Mouse (Mus musculus): Measurements from ENCODE around the gene Osbpl2. TPM values are rescaled to one million over a fixed set of nuclear protein-coding genes. Genes with fewer than 3 reads are reported as not detected.
"Not testable (repeated sequence)": the region's sequence is repeated elsewhere in the genome, so short reads cannot be mapped to it uniquely, and the experiment has no call there.

Gene Osbpl2
- polyA plus RNA-seq, 1 experiment from 2014 or later = 37.4 TPM

DNA sequence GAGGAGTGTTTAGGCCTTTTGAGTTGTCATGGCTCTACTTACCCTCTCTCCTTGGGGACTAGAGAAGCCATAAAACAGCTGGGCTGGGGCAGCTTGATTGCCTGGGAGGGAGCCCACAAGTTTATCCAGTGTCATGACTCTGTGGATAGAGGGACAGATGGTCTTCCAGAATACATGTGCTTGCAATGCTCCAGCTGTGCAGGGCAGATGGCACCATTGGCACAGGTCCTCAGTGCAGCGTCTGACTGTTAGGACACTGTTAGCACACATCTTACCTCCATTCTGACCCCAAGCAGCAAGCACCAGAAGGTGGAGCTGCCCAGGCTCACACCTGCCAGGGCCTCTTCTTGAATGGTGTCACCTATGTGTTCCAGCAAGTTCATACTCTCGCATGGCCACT, 46.7 kb downstream of the Osbpl2 start:
- ATAC-seq (ENCODE audit: low read depth) (no peak), DNase-seq (ENCODE audit: low spot score) (no peak)
- Histone ChIP-seq H3K27ac (replicated peaks; ENCODE audit: low read depth, low read length) (no peak overlapping the region), H3K4me1 (ENCODE audit: control insufficient read depth, insufficient read depth, low read length) (no peaks in the 10 kb centered on the region), H3K36me3 (ENCODE audit: control insufficient read depth, insufficient read depth, low read length) (peaks cover 21% of the 10 kb centered on the region; the same call in 1 of the 2 replicates), H3K9ac (ENCODE audit: low read depth, low read length) (no peak overlapping the region), H3K4me3 (ENCODE audit: low read depth, low read length) (no peak overlapping the region), H3K27me3 (replicated peaks; ENCODE audit: control insufficient read depth, insufficient read depth, low read length) (no peaks in the 10 kb centered on the region), H3K9me3 (ENCODE audit: control insufficient read depth, low read length) (no peaks in the 10 kb centered on the region), H3K4me2 (ENCODE audit: low read depth, low read length) (no peak overlapping the region)
- WGBS = 90% methylated on average over 2 of the region's 2 CpGs

DNA sequence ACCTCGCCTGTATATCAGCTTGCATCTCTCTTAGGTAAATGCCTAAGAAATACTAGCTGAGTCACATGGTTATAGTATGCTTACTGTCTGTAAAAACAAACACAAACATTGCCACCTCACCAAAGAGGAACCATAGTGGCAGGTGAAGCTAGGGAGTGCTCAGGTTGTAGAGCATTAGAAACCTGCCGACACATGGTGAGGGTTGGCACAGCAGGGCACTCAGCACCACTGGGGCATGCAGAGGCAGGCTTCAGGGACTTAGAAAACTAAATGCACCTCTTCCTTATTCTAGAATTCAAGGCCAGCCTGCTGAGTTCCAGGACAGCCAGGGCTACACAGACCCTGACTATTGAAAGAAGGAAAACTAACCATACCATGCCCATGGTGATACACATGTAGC, 47.8 kb downstream of the Osbpl2 start:
- Histone ChIP-seq H3K9ac (ENCODE audit: low read depth, low read length) (no peak overlapping the region), H3K27ac (replicated peaks; ENCODE audit: low read depth, low read length) (no peak overlapping the region), H3K36me3 (ENCODE audit: control insufficient read depth, insufficient read depth, low read length) (peaks cover 14% of the 10 kb centered on the region; the same call in 1 of the 2 replicates), H3K4me1 (ENCODE audit: control insufficient read depth, insufficient read depth, low read length) (no peaks in the 10 kb centered on the region), H3K4me2 (ENCODE audit: low read depth, low read length) (no peak overlapping the region), H3K27me3 (replicated peaks; ENCODE audit: control insufficient read depth, insufficient read depth, low read length) (no peaks in the 10 kb centered on the region), H3K4me3 (ENCODE audit: low read depth, low read length) (no peak overlapping the region), H3K9me3 (ENCODE audit: control insufficient read depth, low read length) (no peaks in the 10 kb centered on the region)
- 76% methylated on average over 2 of the region's 2 CpGs for WGBS
- no peak for DNase-seq (ENCODE audit: low spot score)
- no peak for ATAC-seq (ENCODE audit: low read depth)

DNA sequence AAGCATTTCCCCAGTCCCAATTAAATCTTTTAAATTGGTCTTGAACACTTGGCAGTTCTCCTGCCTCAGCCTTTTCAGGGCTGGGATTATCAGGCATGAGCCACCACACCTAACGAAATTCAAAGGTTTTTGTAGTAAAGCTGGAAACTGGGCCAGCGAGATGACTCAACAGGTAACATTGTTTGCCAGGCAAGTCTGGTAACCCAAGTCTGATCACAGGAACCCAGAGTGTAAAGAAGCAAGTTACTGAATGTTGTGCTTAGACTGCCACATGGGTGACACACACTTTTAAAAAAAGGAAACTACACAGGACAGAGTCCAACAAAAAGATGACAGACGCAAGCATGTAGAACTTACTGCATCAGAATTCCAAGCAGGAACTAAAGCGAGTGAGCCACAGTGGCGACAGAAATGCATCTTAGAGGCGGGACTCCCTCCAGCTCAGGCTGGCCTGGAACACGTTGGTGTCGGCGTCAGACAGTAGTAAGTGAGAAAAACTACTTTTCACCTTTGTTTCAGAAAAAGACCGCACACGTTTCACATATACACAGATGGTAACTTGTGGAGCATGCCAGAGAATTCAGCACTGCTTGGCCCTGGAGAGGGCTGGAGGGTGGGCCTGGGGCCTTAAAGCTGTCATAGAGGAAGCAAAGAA, 51.2 kb downstream of the Osbpl2 start:
- 81% methylated on average over 11 of the region's 11 CpGs for WGBS
- Histone ChIP-seq H3K9ac (ENCODE audit: low read depth, low read length) (no peak overlapping the region), H3K4me3 (ENCODE audit: low read depth, low read length) (no peak overlapping the region), H3K4me1 (ENCODE audit: control insufficient read depth, insufficient read depth, low read length) (peaks cover 14% of the 10 kb centered on the region; the same call in 1 of the 2 replicates), H3K27ac (replicated peaks; ENCODE audit: low read depth, low read length) (no peak overlapping the region), H3K36me3 (ENCODE audit: control insufficient read depth, insufficient read depth, low read length) (peaks cover 22% of the 10 kb centered on the region), H3K4me2 (ENCODE audit: low read depth, low read length) (peak overlapping the region; percentile 96; the same call in 1 of the 2 replicates), H3K27me3 (replicated peaks; ENCODE audit: control insufficient read depth, insufficient read depth, low read length) (no peaks in the 10 kb centered on the region), H3K9me3 (ENCODE audit: control insufficient read depth, low read length) (no peaks in the 10 kb centered on the region)
- DNase-seq (ENCODE audit: low spot score) (no peak), ATAC-seq (ENCODE audit: low read depth) (no peak)

DNA sequence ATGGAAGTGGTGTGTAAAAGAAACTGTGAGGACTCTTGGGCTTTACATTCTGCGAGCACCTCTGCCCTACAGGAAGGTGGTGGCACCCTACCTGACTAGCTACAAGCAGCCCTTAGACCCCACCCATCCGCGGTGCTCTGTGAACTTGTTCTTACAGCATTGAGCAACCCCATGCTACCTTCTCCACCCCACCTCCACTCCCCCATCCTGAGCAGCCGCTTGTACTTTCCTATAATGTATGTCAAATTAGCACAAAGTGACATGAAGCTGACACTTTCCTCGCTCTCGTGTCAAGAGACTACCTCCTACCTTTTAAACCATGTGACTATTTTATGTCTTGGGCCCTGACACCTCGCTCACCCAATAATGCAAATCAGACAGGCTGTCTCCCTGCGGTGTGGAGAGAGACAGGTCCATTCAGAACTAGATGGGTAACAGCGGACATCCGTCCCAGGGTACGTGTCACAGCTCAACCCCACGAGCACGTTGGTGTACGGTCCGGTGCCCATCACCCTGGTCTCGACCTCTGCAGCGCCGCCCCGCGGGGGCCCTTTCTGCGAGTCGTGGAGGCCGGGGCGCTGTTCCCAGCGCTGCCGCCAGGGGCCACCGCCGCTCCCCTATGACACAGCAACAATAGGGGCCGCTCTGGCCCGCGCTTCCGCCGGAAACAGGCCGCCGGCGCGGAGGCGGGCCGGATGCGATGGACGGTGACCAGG, 51.9 kb downstream of the Osbpl2 start, which contains the start of gene Adrm1:
Adrm1 (plus strand) TSS at position 680 of the 716 bp plus-strand sequence.
- peak within 1 kb of the TSS; percentile 96 for H3K4me2 ChIP-seq (ENCODE audit: low read depth, low read length)
- peak within 1 kb of the TSS; percentile 97 for H3K9ac ChIP-seq (ENCODE audit: low read depth, low read length)
- H3K4me3 ChIP-seq (ENCODE audit: low read depth, low read length) = peak within 1 kb of the TSS; percentile 97
- H3K36me3 ChIP-seq (ENCODE audit: control insufficient read depth, insufficient read depth, low read length) = peaks cover 29% of the 10 kb centered on the region
- H3K4me1 ChIP-seq (ENCODE audit: control insufficient read depth, insufficient read depth, low read length) = peaks cover 14% of the 10 kb centered on the region; the same call in 1 of the 2 replicates
- H3K9me3 ChIP-seq (ENCODE audit: control insufficient read depth, low read length) = no peaks in the 10 kb centered on the region
- peak within 1 kb of the TSS; percentile 90 for H3K27ac ChIP-seq (replicated peaks; ENCODE audit: low read depth, low read length)
- WGBS = 6% methylated on average over 25 of the region's 41 CpGs
- peak; percentile 97 for DNase-seq (ENCODE audit: low spot score)
- peak; percentile 98 for ATAC-seq (ENCODE audit: low read depth)
- no peaks in the 10 kb centered on the region for H3K27me3 ChIP-seq (replicated peaks; ENCODE audit: control insufficient read depth, insufficient read depth, low read length)

DNA sequence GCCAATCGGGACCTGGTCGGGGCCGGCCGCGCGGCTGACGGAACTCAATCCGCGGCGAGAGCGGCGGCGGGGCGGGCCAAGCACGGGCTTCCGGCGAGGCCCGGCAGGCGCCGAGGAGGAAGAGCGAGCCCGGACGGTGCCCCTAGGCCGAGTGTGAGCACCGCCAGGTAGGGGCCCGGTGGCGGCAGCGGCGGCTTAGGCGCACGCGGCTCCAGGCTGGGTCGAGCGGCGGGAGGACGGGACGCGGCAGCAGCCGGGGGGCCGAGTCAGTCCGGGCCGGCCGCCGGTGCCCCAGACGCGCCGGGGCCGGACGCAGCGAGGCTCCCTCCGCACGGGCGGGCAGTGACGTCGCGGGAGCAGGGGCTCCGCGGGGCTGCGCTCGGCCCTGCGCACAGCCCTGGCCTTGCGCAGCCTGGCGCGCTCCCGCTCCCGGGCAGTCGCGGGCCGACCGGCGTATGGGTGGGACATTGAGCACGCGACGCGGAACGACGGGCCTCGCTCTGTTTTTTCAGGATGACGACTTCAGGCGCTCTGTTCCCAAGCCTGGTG, 52.5 kb downstream of the Osbpl2 start:
- Histone ChIP-seq H3K9ac (ENCODE audit: low read depth, low read length) (peak overlapping the region; percentile 97), H3K27ac (replicated peaks; ENCODE audit: low read depth, low read length) (peak overlapping the region; percentile 90), H3K4me3 (ENCODE audit: low read depth, low read length) (peak overlapping the region; percentile 97), H3K27me3 (replicated peaks; ENCODE audit: control insufficient read depth, insufficient read depth, low read length) (no peaks in the 10 kb centered on the region), H3K4me1 (ENCODE audit: control insufficient read depth, insufficient read depth, low read length) (peaks cover 14% of the 10 kb centered on the region; the same call in 1 of the 2 replicates), H3K4me2 (ENCODE audit: low read depth, low read length) (peak overlapping the region; percentile 96), H3K9me3 (ENCODE audit: control insufficient read depth, low read length) (no peaks in the 10 kb centered on the region), H3K36me3 (ENCODE audit: control insufficient read depth, insufficient read depth, low read length) (peaks cover 35% of the 10 kb centered on the region)
- peak; percentile 67 for ATAC-seq (ENCODE audit: low read depth)
- 0% methylated on average over 33 of the region's 80 CpGs for WGBS
- peak; percentile 36 for DNase-seq (ENCODE audit: low spot score)

DNA sequence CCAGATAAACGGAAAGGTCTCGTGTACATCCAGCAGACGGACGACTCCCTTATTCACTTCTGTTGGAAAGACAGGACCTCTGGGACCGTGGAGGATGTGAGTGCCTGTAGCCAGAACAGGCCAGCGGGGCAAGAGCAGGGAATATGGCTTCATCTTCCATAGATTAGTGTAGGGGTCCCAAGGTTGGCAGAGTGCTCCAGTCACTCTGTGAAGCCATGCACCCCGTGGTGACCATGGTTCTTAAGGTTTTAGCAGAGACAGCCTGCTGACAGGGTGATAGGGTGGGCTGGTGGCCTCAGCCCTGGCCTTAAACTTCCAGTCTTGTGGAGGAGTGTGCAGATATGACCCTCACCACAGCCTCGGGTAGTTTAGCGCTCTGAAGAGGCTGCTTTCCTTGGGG, 53.0 kb downstream of the Osbpl2 start:
- 0 out of 2 replicates have a peak overlapping the region, but pooled peaks have one; percentile 21 for H3K27ac ChIP-seq (replicated peaks; ENCODE audit: low read depth, low read length)
- WGBS = 7% methylated on average over 5 of the region's 9 CpGs
- ATAC-seq (ENCODE audit: low read depth) = no peak

DNA sequence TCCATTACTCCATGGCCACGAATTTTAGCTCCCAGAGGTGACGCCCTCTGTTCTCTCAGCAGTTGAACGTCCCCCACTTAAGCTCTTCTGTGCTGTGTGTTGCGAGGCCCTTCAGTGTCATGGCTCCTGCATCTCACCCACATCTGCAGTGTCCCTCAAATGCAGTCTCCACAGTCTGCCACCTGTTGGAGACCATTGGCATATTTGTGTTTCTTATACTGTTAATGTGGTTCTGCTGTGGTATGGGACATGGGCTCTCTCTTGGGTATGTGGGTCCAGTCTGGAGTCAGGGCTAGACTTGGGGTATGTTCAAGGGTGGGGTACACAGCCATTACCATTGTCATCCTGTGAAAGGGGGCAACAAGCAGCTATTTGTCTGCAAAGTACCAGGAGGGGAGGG, 54.1 kb downstream of the Osbpl2 start:
- Histone ChIP-seq H3K27me3 (replicated peaks; ENCODE audit: control insufficient read depth, insufficient read depth, low read length) (no peaks in the 10 kb centered on the region), H3K4me1 (ENCODE audit: control insufficient read depth, insufficient read depth, low read length) (peaks cover 14% of the 10 kb centered on the region; the same call in 1 of the 2 replicates), H3K9ac (ENCODE audit: low read depth, low read length) (peak overlapping the region; percentile 97; the same call in 1 of the 2 replicates), H3K27ac (replicated peaks; ENCODE audit: low read depth, low read length) (no peak overlapping the region), H3K4me2 (ENCODE audit: low read depth, low read length) (peak overlapping the region; percentile 96), H3K9me3 (ENCODE audit: control insufficient read depth, low read length) (no peaks in the 10 kb centered on the region), H3K4me3 (ENCODE audit: low read depth, low read length) (peak overlapping the region; percentile 97), H3K36me3 (ENCODE audit: control insufficient read depth, insufficient read depth, low read length) (peaks cover 51% of the 10 kb centered on the region)
- ATAC-seq (ENCODE audit: low read depth) = no peak
- WGBS = 72% methylated on average over 4 of the region's 4 CpGs
- DNase-seq (ENCODE audit: low spot score) = no peak

More for the DNA sequence above, 53.0 kb downstream of the Osbpl2 start:
- Histone ChIP-seq H3K4me1 (ENCODE audit: control insufficient read depth, insufficient read depth, low read length) (peaks cover 14% of the 10 kb centered on the region; the same call in 1 of the 2 replicates), H3K9ac (ENCODE audit: low read depth, low read length) (peak overlapping the region; percentile 97), H3K27me3 (replicated peaks; ENCODE audit: control insufficient read depth, insufficient read depth, low read length) (no peaks in the 10 kb centered on the region), H3K36me3 (ENCODE audit: control insufficient read depth, insufficient read depth, low read length) (peaks cover 41% of the 10 kb centered on the region), H3K9me3 (ENCODE audit: control insufficient read depth, low read length) (no peaks in the 10 kb centered on the region), H3K4me3 (ENCODE audit: low read depth, low read length) (peak overlapping the region; percentile 97), H3K4me2 (ENCODE audit: low read depth, low read length) (peak overlapping the region; percentile 96)
- no peak for DNase-seq (ENCODE audit: low spot score)

DNA sequence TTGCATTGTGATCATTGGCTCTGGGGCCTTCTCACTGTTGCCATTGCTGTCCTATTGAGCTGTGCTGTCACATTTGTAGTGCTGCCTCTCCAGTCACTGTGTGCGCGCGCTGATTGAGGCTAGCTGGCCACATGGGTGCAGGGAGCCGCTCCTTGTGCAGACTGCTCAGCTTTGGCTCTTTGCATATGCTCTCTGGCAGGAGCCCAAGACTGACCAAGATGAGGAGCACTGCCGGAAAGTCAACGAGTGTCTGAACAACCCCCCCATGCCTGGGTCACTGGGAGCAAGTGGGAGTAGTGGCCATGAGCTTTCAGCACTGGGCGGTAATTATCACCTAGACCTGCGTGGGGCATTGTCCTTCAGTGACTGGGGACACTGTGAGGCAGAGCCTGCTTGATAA, 54.6 kb downstream of the Osbpl2 start:
- H3K27me3 ChIP-seq (replicated peaks; ENCODE audit: control insufficient read depth, insufficient read depth, low read length); H3K9ac ChIP-seq (ENCODE audit: low read depth, low read length); DNase-seq (ENCODE audit: low spot score); H3K9me3 ChIP-seq (ENCODE audit: control insufficient read depth, low read length); H3K27ac ChIP-seq (replicated peaks; ENCODE audit: low read depth, low read length); ATAC-seq (ENCODE audit: low read depth): not testable (repeated sequence)
- 91% methylated on average over 8 of the region's 8 CpGs for WGBS
- H3K4me2 ChIP-seq (ENCODE audit: low read depth, low read length) = peak overlapping the region; percentile 96; the same call in 1 of the 2 replicates
- 0 out of 2 replicates have a peak overlapping the region, but pooled peaks have one; percentile 2 for H3K4me3 ChIP-seq (ENCODE audit: low read depth, low read length)
- peaks cover 56% of the 10 kb centered on the region for H3K36me3 ChIP-seq (ENCODE audit: control insufficient read depth, insufficient read depth, low read length)
- peaks cover 14% of the 10 kb centered on the region; the same call in 1 of the 2 replicates for H3K4me1 ChIP-seq (ENCODE audit: control insufficient read depth, insufficient read depth, low read length)
